Mouse (Mus musculus) MEL (cell line): ENCODE results near the gene Serinc5. TPM values are rescaled to one million over a fixed set of nuclear protein-coding genes. Genes with fewer than 3 reads are reported as not detected.
A peak's percentile ranks its signal among the peaks of the same experiment; 100 is the strongest.

ENCODE experiments used
- DNase-seq: peaks from one replicate; pipeline ENCODE4 v3.0.0; 2011; ENCODE audit warnings: low read depth, low spot score
- H3K27ac ChIP-seq: 2 replicates; pipeline ENCODE4 v1.5.1; 2012; ENCODE audit warnings: low read depth, mild to moderate bottlenecking, control low read depth, low read length, moderate library complexity; ENCODE audit not compliant: control insufficient read depth
- H3K27me3 ChIP-seq, 2 experiments: fragments of 150-350 bp in 1 of 2; sonication (generic) in 1 of 2; 2 replicates each; pipeline ENCODE4 v1.6.1; 2012; ENCODE audit warnings: low read length in 2 of 2, mild to moderate bottlenecking in 2 of 2, improper control_type of control experiment in 1 of 2, moderate library complexity in 1 of 2; ENCODE audit not compliant: insufficient read depth in 2 of 2, control insufficient read depth in 1 of 2
- H3K36me3 ChIP-seq, 2 experiments: 2 replicates each; pipeline ENCODE4 v1.6.1; 2012 to 2014; ENCODE audit warnings: low read length in 2 of 2, improper control_type of control experiment in 1 of 2, inconsistent platforms in 1 of 2, mild to moderate bottlenecking in 1 of 2; ENCODE audit not compliant: insufficient read depth in 2 of 2, control insufficient read depth in 1 of 2
- H3K4me1 ChIP-seq, 2 experiments: fragments of 150-350 bp in 1 of 2; sonication (generic) in 1 of 2; 2 replicates each; pipeline ENCODE4 v1.6.1; 2012; ENCODE audit warnings: low read length in 2 of 2, improper control_type of control experiment in 1 of 2, mild to moderate bottlenecking in 1 of 2; ENCODE audit not compliant: insufficient read depth in 2 of 2, control insufficient read depth in 1 of 2
- H3K4me3 ChIP-seq, 2 experiments: fragments of 150-350 bp in 1 of 2; sonication (generic) in 1 of 2; 2 replicates each; pipeline ENCODE4 v1.5.1; 2012; ENCODE audit warnings: low read depth in 2 of 2, low read length in 2 of 2, mild to moderate bottlenecking in 2 of 2, moderate library complexity in 2 of 2, control low read depth in 1 of 2, improper control_type of control experiment in 1 of 2; ENCODE audit not compliant: control insufficient read depth in 1 of 2, insufficient read depth in 1 of 2
- H3K79me2 ChIP-seq: 2 replicates; pipeline ENCODE4 v1.6.1; 2012; ENCODE audit warnings: mild to moderate bottlenecking, low read length, moderate library complexity; ENCODE audit not compliant: control insufficient read depth, poor library complexity, insufficient read depth
- H3K9ac ChIP-seq: 2 replicates; pipeline ENCODE4 v1.6.1; 2012; ENCODE audit warnings: low read depth, mild to moderate bottlenecking, control low read depth, low read length, moderate library complexity; ENCODE audit not compliant: control insufficient read depth, poor library complexity, severe bottlenecking
- H3K9me3 ChIP-seq: fragments of 150-350 bp; sonication (generic); replicated peaks from 2 replicates; pipeline ENCODE4 v1.6.1; 2012; ENCODE audit warnings: mild to moderate bottlenecking, low read length, improper control_type of control experiment, moderate library complexity; ENCODE audit not compliant: insufficient read depth
- BHLHE40 ChIP-seq: IDR thresholded peaks from 2 replicates; pipeline ENCODE4 v1.6.1; 2012; ENCODE audit warnings: low read depth, mild to moderate bottlenecking, inconsistent platforms, low read length, improper control_type of control experiment, borderline replicate concordance
- CHD1 ChIP-seq: IDR thresholded peaks from 2 replicates; pipeline ENCODE4 v1.6.1; 2012; ENCODE audit warnings: low read depth, mild to moderate bottlenecking, inconsistent platforms, low read length, improper control_type of control experiment
- CHD2 ChIP-seq: IDR thresholded peaks from 2 replicates; pipeline ENCODE4 v1.6.1; 2011; ENCODE audit warnings: low read length, improper control_type of control experiment
- CTCF ChIP-seq, 3 experiments: IDR thresholded peaks in 2 of 3; conservative IDR thresholded peaks in 1 of 3; 2 replicates each; pipeline ENCODE4 v1.5.1; 2011 to 2012; ENCODE audit warnings: low read length in 3 of 3, low read depth in 2 of 3, mild to moderate bottlenecking in 2 of 3, improper control_type of control experiment in 1 of 3, inconsistent platforms in 1 of 3, mixed read lengths in 1 of 3, moderate library complexity in 1 of 3; ENCODE audit not compliant: control insufficient read depth in 1 of 3, insufficient read depth in 1 of 3, poor library complexity in 1 of 3, severe bottlenecking in 1 of 3
- ELF1 ChIP-seq: IDR thresholded peaks from 2 replicates; pipeline ENCODE4 v1.6.1; 2014; ENCODE audit warnings: low read depth, mild to moderate bottlenecking, inconsistent platforms, low read length, improper control_type of control experiment, moderate library complexity
- EP300 ChIP-seq, 2 experiments: IDR thresholded peaks; 2 replicates each; pipeline ENCODE4 v1.6.1; 2011; ENCODE audit warnings: improper control_type of control experiment in 2 of 2, low read length in 2 of 2, low read depth in 1 of 2, mild to moderate bottlenecking in 1 of 2
- ETS1 ChIP-seq: IDR thresholded peaks from 2 replicates; pipeline ENCODE4 v1.6.1; 2012; ENCODE audit warnings: low read depth, mild to moderate bottlenecking, inconsistent platforms, low read length, improper control_type of control experiment, moderate library complexity
- GABPA ChIP-seq: IDR thresholded peaks from 2 replicates; pipeline ENCODE4 v1.6.1; 2012; ENCODE audit warnings: low read depth, mild to moderate bottlenecking, inconsistent platforms, low read length, improper control_type of control experiment, moderate library complexity
- GATA1 ChIP-seq: IDR thresholded peaks from 2 replicates; pipeline ENCODE4 v1.6.1; 2011; ENCODE audit warnings: low read depth, low read length, improper control_type of control experiment
- JUND ChIP-seq: IDR thresholded peaks from 2 replicates; pipeline ENCODE4 v1.6.1; 2011; ENCODE audit warnings: low read depth, mild to moderate bottlenecking, improper control_type of control experiment, low read length
- KAT2A ChIP-seq: conservative IDR thresholded peaks from 2 replicates; pipeline ENCODE4 v1.6.1; 2012; ENCODE audit warnings: low read depth, low read length, improper control_type of control experiment, inconsistent platforms
- MAFK ChIP-seq: IDR thresholded peaks from 2 replicates; pipeline ENCODE4 v1.6.1; 2011; ENCODE audit warnings: low read depth, mild to moderate bottlenecking, low read length, improper control_type of control experiment, borderline replicate concordance
- MAX ChIP-seq: IDR thresholded peaks from 2 replicates; pipeline ENCODE4 v1.6.1; 2011; ENCODE audit warnings: low read length, improper control_type of control experiment
- MAZ ChIP-seq: IDR thresholded peaks from 2 replicates; pipeline ENCODE4 v1.6.1; 2012; ENCODE audit warnings: low read depth, mild to moderate bottlenecking, inconsistent platforms, low read length, improper control_type of control experiment
- MXI1 ChIP-seq: IDR thresholded peaks from 2 replicates; pipeline ENCODE4 v1.6.1; 2011; ENCODE audit warnings: mild to moderate bottlenecking, low read depth, low read length, improper control_type of control experiment
- MYB ChIP-seq: IDR thresholded peaks from 2 replicates; pipeline ENCODE4 v1.6.1; 2011; ENCODE audit warnings: mild to moderate bottlenecking, low read depth, low read length, improper control_type of control experiment
- MYC ChIP-seq: IDR thresholded peaks from 2 replicates; pipeline ENCODE4 v1.6.1; 2011; ENCODE audit warnings: low read depth, mild to moderate bottlenecking, low read length, improper control_type of control experiment, moderate library complexity
- NRF1 ChIP-seq: IDR thresholded peaks from 2 replicates; pipeline ENCODE4 v1.6.1; 2014; ENCODE audit warnings: low read depth, mild to moderate bottlenecking, inconsistent platforms, low read length, improper control_type of control experiment, moderate library complexity; ENCODE audit not compliant: poor library complexity, insufficient read depth, severe bottlenecking
- POLR2AphosphoS5 ChIP-seq: IDR thresholded peaks from 2 replicates; pipeline ENCODE4 v1.6.1; 2012; ENCODE audit warnings: low read depth, borderline replicate concordance, mild to moderate bottlenecking, inconsistent platforms, low read length, moderate library complexity, mixed read lengths
- RAD21 ChIP-seq: IDR thresholded peaks from 2 replicates; pipeline ENCODE4 v1.6.1; 2011; ENCODE audit warnings: mild to moderate bottlenecking, low read depth, low read length, improper control_type of control experiment
- RCOR1 ChIP-seq: IDR thresholded peaks from 2 replicates; pipeline ENCODE4 v1.6.1; 2012; ENCODE audit warnings: low read depth, mild to moderate bottlenecking, inconsistent platforms, low read length, improper control_type of control experiment
- SIN3A ChIP-seq: IDR thresholded peaks from 2 replicates; pipeline ENCODE4 v1.6.1; 2012; ENCODE audit warnings: low read length, improper control_type of control experiment, inconsistent platforms
- SMC3 ChIP-seq: IDR thresholded peaks from 2 replicates; pipeline ENCODE4 v1.6.1; 2011; ENCODE audit warnings: low read depth, low read length, improper control_type of control experiment
- TAL1 ChIP-seq: IDR thresholded peaks from 2 replicates; pipeline ENCODE4 v1.6.1; 2012; ENCODE audit warnings: mild to moderate bottlenecking, inconsistent platforms, low read length, moderate library complexity, mixed read lengths
- TCF12 ChIP-seq: IDR thresholded peaks from 2 replicates; pipeline ENCODE4 v1.6.1; 2014; ENCODE audit warnings: low read depth, mild to moderate bottlenecking, inconsistent platforms, low read length, improper control_type of control experiment, moderate library complexity
- USF1 ChIP-seq: IDR thresholded peaks from 2 replicates; pipeline ENCODE4 v1.6.1; 2014; ENCODE audit warnings: low read depth, mild to moderate bottlenecking, inconsistent platforms, low read length, improper control_type of control experiment, moderate library complexity
- USF2 ChIP-seq, 2 experiments: IDR thresholded peaks; 2 replicates each; pipeline ENCODE4 v1.6.1; 2011 to 2012; ENCODE audit warnings: improper control_type of control experiment in 2 of 2, low read length in 2 of 2, borderline replicate concordance in 1 of 2, inconsistent platforms in 1 of 2, low read depth in 1 of 2, mild to moderate bottlenecking in 1 of 2; ENCODE audit not compliant: insufficient read depth in 1 of 2
- ZC3H11A ChIP-seq: IDR thresholded peaks from 2 replicates; pipeline ENCODE4 v1.6.1; 2012; ENCODE audit warnings: low read depth, mild to moderate bottlenecking, inconsistent platforms, low read length, improper control_type of control experiment
- ZMIZ1 ChIP-seq: IDR thresholded peaks from 2 replicates; pipeline ENCODE4 v1.6.1; 2012; ENCODE audit warnings: low read depth, mild to moderate bottlenecking, inconsistent platforms, low read length, improper control_type of control experiment, moderate library complexity
- ZNF384 ChIP-seq: IDR thresholded peaks from 2 replicates; pipeline ENCODE4 v1.6.1; 2012; ENCODE audit warnings: low read depth, mild to moderate bottlenecking, inconsistent platforms, low read length, improper control_type of control experiment
- polyA plus RNA-seq, 2 experiments: library from polyadenylated mRNA; stranded (reverse) in 1 of 2; unstranded in 1 of 2; fragments of >175 nt in 1 of 2; fragments of >200 nt in 1 of 2; gene quantifications; 2 replicates each; pipeline versions ENCODE4 v1.2.1 to v1.2.4; 2012; ENCODE audit warnings: low replicate concordance in 2 of 2, low read depth in 1 of 2; ENCODE audit not compliant: insufficient read length in 2 of 2, insufficient read depth in 1 of 2, missing spikeins in 1 of 2
- total RNA-seq: library from RNA; depleted of rRNA; stranded (reverse); fragments of 300-350 nt; gene quantifications from 2 replicates; pipeline ENCODE4 v1.2.3, GENCODE M21; 2012

The Serinc5 gene
- total and polyA plus RNA-seq, 3 experiments, result 4.0 to 8.8 TPM; not detected in 1

DNA sequence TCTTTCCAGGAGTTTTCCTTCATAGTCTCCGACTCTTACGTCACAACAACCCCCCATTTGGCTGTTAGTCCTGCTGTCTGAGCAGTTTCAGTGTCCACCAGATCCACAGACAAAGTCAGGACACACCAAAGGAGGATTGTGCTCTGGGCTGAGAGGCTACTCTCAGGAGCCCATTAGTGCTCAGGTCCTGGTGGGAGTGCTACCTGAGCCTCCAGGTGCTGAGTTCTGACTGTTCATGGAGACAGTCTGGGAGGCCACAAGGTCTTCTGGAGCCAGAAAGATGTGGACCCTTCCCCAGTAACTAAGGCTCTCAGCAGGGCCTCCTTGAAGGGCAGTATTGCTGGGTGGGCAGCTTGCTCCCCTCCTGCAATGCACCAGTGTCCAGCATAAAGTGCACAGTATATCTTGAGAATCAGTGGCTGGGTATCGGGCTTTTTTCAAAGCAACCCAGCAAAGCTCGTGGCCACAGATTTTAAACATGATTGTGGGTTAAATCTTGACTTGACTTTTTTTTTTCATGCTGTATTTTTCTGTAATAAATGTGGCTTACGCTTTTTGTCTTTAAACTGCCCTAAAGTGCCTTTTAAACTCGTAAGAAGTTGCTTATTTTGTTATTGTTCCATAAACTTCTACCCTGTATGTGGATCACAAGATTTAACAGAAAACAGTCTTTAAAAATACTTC is 25.5 kb downstream of the Serinc5 start:
- TF ChIP-seq RAD21 (no peak), ELF1 (no peak), ZMIZ1 (no peak), POLR2AphosphoS5 (no peak), SMC3 (no peak; the same call in 1 of the 2 replicates), ZNF384 (peak; percentile 74), NRF1 (no peak), MXI1 (no peak), MAZ (no peak), MAFK (no peak), RCOR1 (peak; percentile 83), TAL1 (no peak)
- DNase-seq, result peak; percentile 27
- peak overlapping the region; percentile 45 for H3K9ac ChIP-seq
- H3K36me3 ChIP-seq, result peaks cover 0 to 25% of the 10 kb centered on the region in 2 experiments; a peak in 2 of 4 replicates
- no peaks in the 10 kb centered on the region for H3K79me2 ChIP-seq
- H3K27me3 ChIP-seq, result no peaks in the 10 kb centered on the region
- H3K27ac ChIP-seq, result peak overlapping the region; percentile 68
- H3K4me1 ChIP-seq, result peaks cover 10 to 22% of the 10 kb centered on the region in 2 experiments
- no peaks in the 10 kb centered on the region for H3K9me3 ChIP-seq
- peak overlapping the region; percentile 33 to 64 for H3K4me3 ChIP-seq

DNA sequence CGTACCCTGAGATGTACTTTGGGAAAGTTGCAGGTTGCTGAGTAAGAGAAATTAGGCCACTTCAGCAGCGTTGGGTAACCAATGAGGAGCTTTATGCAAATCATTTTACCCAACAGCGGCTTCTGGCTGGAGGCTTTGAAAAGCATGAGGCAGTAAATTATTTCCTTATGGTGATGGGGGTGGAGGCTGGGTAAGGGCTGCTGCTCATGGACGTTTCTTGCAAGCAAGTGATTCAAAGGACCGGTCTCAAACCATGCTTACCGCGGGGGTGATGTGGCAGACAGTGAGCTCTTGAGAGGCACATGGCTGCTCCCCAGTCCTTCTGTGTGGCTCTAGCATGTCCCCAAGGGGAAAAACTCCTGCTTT is 26.0 kb downstream of the Serinc5 start:
- H3K27ac ChIP-seq, result peak overlapping the region; percentile 92
- peak overlapping the region; percentile 81 for H3K9ac ChIP-seq
- H3K4me3 ChIP-seq, result peak overlapping the region; percentile 51 to 53
- no peaks in the 10 kb centered on the region for H3K79me2 ChIP-seq
- DNase-seq, result peak; percentile 96
- H3K27me3 ChIP-seq, result no peaks in the 10 kb centered on the region
- peaks cover 10 to 22% of the 10 kb centered on the region in 2 experiments for H3K4me1 ChIP-seq
- peaks cover 0 to 25% of the 10 kb centered on the region in 2 experiments; a peak in 2 of 4 replicates for H3K36me3 ChIP-seq
- no peaks in the 10 kb centered on the region for H3K9me3 ChIP-seq
- TF ChIP-seq CHD1, result no peak
- no peak for TF ChIP-seq JUND
- TF ChIP-seq POLR2AphosphoS5, result no peak
- no peak for TF ChIP-seq BHLHE40
- peak; percentile 27; the same call in 1 of the 2 replicates for TF ChIP-seq TCF12
- TF ChIP-seq MYC, result peak; percentile 78
- no peak; the same call in 1 of the 2 replicates for TF ChIP-seq CHD2
- no peak for TF ChIP-seq SMC3
- no peak for TF ChIP-seq ZNF384
- TF ChIP-seq ZC3H11A, result no peak
- TF ChIP-seq GABPA, result no peak
- TF ChIP-seq EP300 (IDR thresholded peaks at IDR 0.05; ENCODE audit: low read depth in 1 of 2, low read length in 2 of 2), result peak in 1 of 2 experiments; percentile 26; a peak in 2 of 4 replicates
- TF ChIP-seq USF1, result 0 out of 2 replicates have a peak, but pooled peaks have one; percentile 16
- peak; percentile 51 for TF ChIP-seq MAX
- TF ChIP-seq ZMIZ1, result peak; percentile 46
- no peak for TF ChIP-seq GATA1
- no peak for TF ChIP-seq RCOR1
- TF ChIP-seq MYB, result no peak
- peak; percentile 71 for TF ChIP-seq SIN3A
- TF ChIP-seq KAT2A, result no peak
- TF ChIP-seq ETS1, result peak; percentile 70
- no peak for TF ChIP-seq USF2 (IDR thresholded peaks at IDR 0.05; ENCODE audit: borderline replicate concordance in 1 of 2, insufficient read depth in 1 of 2, low read depth in 1 of 2, low read length in 2 of 2)
- TF ChIP-seq CTCF (IDR thresholded peaks at IDR 0.05 in 2 of 3, conservative IDR thresholded peaks at IDR 0.05 in 1 of 3; ENCODE audit: control insufficient read depth in 1 of 3, insufficient read depth in 1 of 3, low read depth in 2 of 3, low read length in 3 of 3, poor library complexity in 1 of 3, severe bottlenecking in 1 of 3), result no peak
- no peak for TF ChIP-seq RAD21
